Comparison of ENCODE assay signal across 8 mouse cellular contexts in the genomic region with DNA sequence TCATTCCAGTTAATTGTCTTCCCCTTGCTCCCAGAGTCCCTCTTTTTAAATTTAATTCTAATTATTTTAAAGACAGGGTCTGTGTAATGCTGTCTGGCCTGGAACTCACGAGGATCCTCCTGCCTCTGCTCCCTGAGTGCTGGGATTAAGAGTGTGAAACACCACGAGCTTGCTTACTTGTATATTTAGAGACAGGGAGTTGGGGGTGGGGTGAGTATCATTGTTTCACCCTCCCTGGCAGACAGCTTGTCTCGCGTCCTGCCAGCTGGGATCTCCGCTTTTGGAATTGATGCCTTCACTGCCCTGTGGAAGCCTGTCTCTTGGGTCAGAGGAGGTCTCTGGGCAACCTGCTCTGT. TPM values are rescaled to one million over a fixed set of nuclear protein-coding genes. Genes with fewer than 3 reads are reported as not detected.
DNase-seq lines count a peak whose midpoint lies in the region; ATAC-seq and TF ChIP-seq lines count a peak whose summit lies in the region.

No protein-coding gene starts in this region.

- WGBS in heart, embryonic 10.5 days: 23% methylated on average over 5 of the region's 5 CpGs
- 28% methylated on average over 5 of the region's 5 CpGs for WGBS in hindbrain, embryonic 12.5 days
- WGBS in lung, postnatal 0 days: 37% methylated on average over 5 of the region's 5 CpGs
- WGBS in stomach, postnatal 0 days: 53% methylated on average over 5 of the region's 5 CpGs

- intact Hi-C loops in heart, postnatal 36 days (cut with DNase I): loop anchor here (5.0 to 10.0 kb wide), 2 partner anchors 40 to 643 kb away; partner anchors contain the start of gene Ccnt2

- peak; percentile 35 for ATAC-seq in hindbrain, embryonic 12.5 days (ENCODE audit: low FRiP score)
- ATAC-seq in lung, postnatal 0 days: peak; percentile 22; the same call in 1 of the 2 replicates
- no peak for ATAC-seq in stomach, postnatal 0 days (ENCODE audit: low FRiP score, low TSS enrichment)

- no peaks in the 10 kb centered on the region for H3K9me3 ChIP-seq in heart, embryonic 10.5 days
- no peaks in the 10 kb centered on the region for H3K9me3 ChIP-seq in hindbrain, embryonic 12.5 days (replicated peaks)
- H3K9me3 ChIP-seq in lung, postnatal 0 days (ENCODE audit: low read length): no peaks in the 10 kb centered on the region
- no peaks in the 10 kb centered on the region for H3K9me3 ChIP-seq in stomach, postnatal 0 days (ENCODE audit: control insufficient read depth, low read length)

- no peaks in the 10 kb centered on the region for H3K27me3 ChIP-seq in heart, embryonic 10.5 days (ENCODE audit: insufficient read depth, poor library complexity, severe bottlenecking)
- no peaks in the 10 kb centered on the region for H3K27me3 ChIP-seq in hindbrain, embryonic 12.5 days
- H3K27me3 ChIP-seq in lung, postnatal 0 days (replicated peaks; ENCODE audit: insufficient read depth, low read length): no peaks in the 10 kb centered on the region
- H3K27me3 ChIP-seq in stomach, postnatal 0 days (ENCODE audit: control insufficient read depth, insufficient read depth, low read length): no peaks in the 10 kb centered on the region

- peak overlapping the region; percentile 96 for H3K27ac ChIP-seq in heart, embryonic 10.5 days
- peak overlapping the region; percentile 26; the same call in 1 of the 2 replicates for H3K27ac ChIP-seq in hindbrain, embryonic 12.5 days
- H3K27ac ChIP-seq in lung, postnatal 0 days (ENCODE audit: low read length): 0 out of 2 replicates have a peak overlapping the region, but pooled peaks have one; percentile 16
- no peak overlapping the region for H3K27ac ChIP-seq in stomach, postnatal 0 days (replicated peaks)

- peaks cover 3% of the 10 kb centered on the region; the same call in 1 of the 2 replicates for H3K4me1 ChIP-seq in heart, embryonic 10.5 days
- H3K4me1 ChIP-seq in hindbrain, embryonic 12.5 days: 0 out of 2 replicates have a peak, but pooled peaks cover 2% of the 10 kb centered on the region
- no peaks in the 10 kb centered on the region for H3K4me1 ChIP-seq in lung, postnatal 0 days (ENCODE audit: insufficient read depth, low read depth, low read length)
- no peaks in the 10 kb centered on the region for H3K4me1 ChIP-seq in stomach, postnatal 0 days (replicated peaks; ENCODE audit: control insufficient read depth, insufficient read depth)

- H3K9ac ChIP-seq in hindbrain, embryonic 12.5 days: no peak overlapping the region
- no peak overlapping the region; the same call in 1 of the 2 replicates for H3K9ac ChIP-seq in lung, postnatal 0 days (replicated peaks; ENCODE audit: low read depth)
- H3K9ac ChIP-seq in stomach, postnatal 0 days (ENCODE audit: low read length): no peak overlapping the region

- TF ChIP-seq EP300 in lung, postnatal 0 days (IDR thresholded peaks at IDR 0.05): no peak
- TF ChIP-seq EP300 in stomach, postnatal 0 days (optimal IDR thresholded peaks at IDR 0.05): no peak

- H3K4me2 ChIP-seq in hindbrain, embryonic 12.5 days (replicated peaks): peak overlapping the region; percentile 71
- H3K4me2 ChIP-seq in lung, postnatal 0 days (replicated peaks; ENCODE audit: low read depth, low read length): peak overlapping the region; percentile 70; the same call in 1 of the 2 replicates
- H3K4me2 ChIP-seq in stomach, postnatal 0 days (replicated peaks; ENCODE audit: low read depth): peak overlapping the region; percentile 27; the same call in 1 of the 2 replicates

- DNase-seq in heart, embryonic 10.5 days (ENCODE audit: low spot score): peak; percentile 76
- DNase-seq in heart, postnatal 36 days: no peak
- DNase-seq in urinary bladder, postnatal 14 days (ENCODE audit: low spot score): peak; percentile 3
- DNase-seq in urinary bladder, postnatal 10 days (ENCODE audit: low spot score): no peak
- no peak for DNase-seq in lung, postnatal 0 days (ENCODE audit: low spot score)
- no peak for DNase-seq in stomach, postnatal 0 days (ENCODE audit: low spot score)
- no peak for DNase-seq in ovary, postnatal 14 days (ENCODE audit: low spot score)

- H3K4me3 ChIP-seq in heart, embryonic 10.5 days: peak overlapping the region; percentile 72
- H3K4me3 ChIP-seq in hindbrain, embryonic 12.5 days: peak overlapping the region; percentile 85; the same call in 1 of the 2 replicates
- peak overlapping the region; percentile 66; the same call in 1 of the 2 replicates for H3K4me3 ChIP-seq in lung, postnatal 0 days (ENCODE audit: low read depth, low read length)
- H3K4me3 ChIP-seq in stomach, postnatal 0 days (ENCODE audit: low read depth, low read length): peak overlapping the region; percentile 90; the same call in 1 of the 2 replicates

- no peak for TF ChIP-seq CTCF in lung, postnatal 0 days (IDR thresholded peaks at IDR 0.05)
- no peak for TF ChIP-seq CTCF in stomach, postnatal 0 days (IDR thresholded peaks at IDR 0.05; ENCODE audit: low read depth)

- peaks cover 22% of the 10 kb centered on the region for H3K36me3 ChIP-seq in heart, embryonic 10.5 days
- H3K36me3 ChIP-seq in hindbrain, embryonic 12.5 days: peaks cover 11% of the 10 kb centered on the region; the same call in 1 of the 2 replicates
- no peaks in the 10 kb centered on the region for H3K36me3 ChIP-seq in lung, postnatal 0 days (ENCODE audit: insufficient read depth, low read length)
- no peaks in the 10 kb centered on the region; the same call in 1 of the 2 replicates for H3K36me3 ChIP-seq in stomach, postnatal 0 days (ENCODE audit: control insufficient read depth, insufficient read depth, low read length)

RNA-seq across cellular contexts. Expression of gene Dars, which starts 0.3 kb away (rescaled TPM):
- 137 and 155 TPM in 2 replicates for polyA plus RNA-seq in heart, embryonic 10.5 days (2016; fragmentation: Nextera tagmentation; extraction: Ambion mirVana)
- 10 to 100 TPM; 63.4 to 64.6 TPM for total RNA-seq in heart, postnatal 36 days (2021)
- polyA plus RNA-seq in hindbrain, embryonic 12.5 days (2016; fragmentation: Nextera tagmentation; extraction: Ambion mirVana): 184 and 188 TPM in 2 replicates
- polyA plus RNA-seq in lung, postnatal 0 days (2015; fragmentation: Nextera tagmentation; extraction: Ambion mirVana): 68.5 and 80.8 TPM in 2 replicates
- polyA plus RNA-seq in stomach, postnatal 0 days (2015; fragmentation: Nextera tagmentation; extraction: Ambion mirVana): 85.7 and 89.9 TPM in 2 replicates

RNA-seq across cellular contexts. Expression of gene Mcm6, which starts 58.0 kb away (rescaled TPM):
- 233 and 248 TPM in 2 replicates for polyA plus RNA-seq in heart, embryonic 10.5 days (2016; fragmentation: Nextera tagmentation; extraction: Ambion mirVana)
- 1 to 10 TPM; 6.3 to 7.0 TPM for total RNA-seq in heart, postnatal 36 days (2021)
- 175 and 179 TPM in 2 replicates for polyA plus RNA-seq in hindbrain, embryonic 12.5 days (2016; fragmentation: Nextera tagmentation; extraction: Ambion mirVana)
- 37.8 and 38.5 TPM in 2 replicates for polyA plus RNA-seq in lung, postnatal 0 days (2015; fragmentation: Nextera tagmentation; extraction: Ambion mirVana)
- 54.9 and 58.3 TPM in 2 replicates for polyA plus RNA-seq in stomach, postnatal 0 days (2015; fragmentation: Nextera tagmentation; extraction: Ambion mirVana)

Comparison
In these comparisons a context has a peak if more than half of its experiments do, and no peak if none do; other contexts are left out.
1. DNase-seq: peak in heart, embryonic 10.5 days (single experiment) and urinary bladder, postnatal 14 days (single experiment); none in heart, postnatal 36 days (0 of 2), urinary bladder, postnatal 10 days (single experiment), lung, postnatal 0 days (single experiment), stomach, postnatal 0 days (single experiment) and ovary, postnatal 14 days (single experiment).
2. Peak in every context shown above with its lines, with median percentiles within 50 percentile points of each other: H3K4me3 ChIP-seq and H3K4me2 ChIP-seq.